Mouse (Mus musculus): ENCODE data around the gene Dpf1. TPM values are rescaled to one million over a fixed set of nuclear protein-coding genes. Genes with fewer than 3 reads are reported as not detected.

Gene Dpf1
- not detected for total RNA-seq (2023)

GRCm38 (mm10) chr7:29303738-29304462 lies at the start of gene Dpf1:
Gene Dpf1, plus strand, starts transcription at chr7:29303951.

GRCm38 (mm10) chr7:29281201-29282073 lies 22.3 kb upstream of the Dpf1 start, which contains the start of gene Spint2:
Gene Spint2, minus strand, starts transcription at chr7:29281912.

GRCm38 (mm10) chr7:29288942-29289638 lies 14.7 kb upstream of the Dpf1 start, which contains the start of gene Ppp1r14a:
Gene Ppp1r14a, plus strand, starts transcription at chr7:29289308.

Other genes starting within 250 kb of the Dpf1 start
- gene Ryr1, start 178.8 kb upstream of the Dpf1 start, total RNA-seq (2023): not detected
- gene Rasgrp4, start 169.1 kb upstream of the Dpf1 start, total RNA-seq (2023): 2.9 TPM
- 36.9 TPM for gene Fam98c, start 147.7 kb upstream of the Dpf1 start, total RNA-seq (2023)
- not detected for gene Ggn, start 133.7 kb upstream of the Dpf1 start, total RNA-seq (2023)
- 1.0 TPM for gene Spred3, start 133.5 kb upstream of the Dpf1 start, total RNA-seq (2023)
- 152 TPM for gene Psmd8, start 123.2 kb upstream of the Dpf1 start, total RNA-seq (2023)
- gene Catsperg1, start 89.9 kb upstream of the Dpf1 start, total RNA-seq (2023): 0.77 TPM
- 1.3 TPM for gene Kcnk6, start 71.4 kb upstream of the Dpf1 start, total RNA-seq (2023)
- 23.8 TPM for gene Yif1b, start 65.6 kb upstream of the Dpf1 start, total RNA-seq (2023)
- 1.2 TPM for gene 2200002D01Rik, start 55.5 kb upstream of the Dpf1 start, total RNA-seq (2023)
- 78.7 TPM for gene Spint2, start 22.0 kb upstream of the Dpf1 start, total RNA-seq (2023)
- 1.8 TPM for gene Ppp1r14a, start 14.6 kb upstream of the Dpf1 start, total RNA-seq (2023)
- gene Sipa1l3, start 214.7 kb downstream of the Dpf1 start, total RNA-seq (2023): 57.0 TPM